Mouse (Mus musculus) heart, postnatal 14 days (tissue): Measurements from ENCODE around the gene Ppp4r2. TPM values are rescaled to one million over a fixed set of nuclear protein-coding genes. Genes with fewer than 3 reads are reported as not detected.
"Not testable (repeated sequence)": the region's sequence is repeated elsewhere in the genome, so short reads cannot be mapped to it uniquely, and the experiment has no call there.

Experiments used
- DNase-seq, 2 experiments: peaks; one replicate each; pipeline ENCODE4 v3.0.0; 2021 to 2022
- intact Hi-C: fragments of 180-260 bp; cut with DNase I; formaldehyde crosslinking; loops from one replicate; pipeline ENCODE4 v1.15.1; 2025
- total RNA-seq, 2 experiments: library from RNA; stranded (reverse); gene quantifications; 2 replicates each; pipeline ENCODE4 v1.2.3; 2021

Ppp4r2 gene
- total RNA-seq, 2 experiments from 2014 or later = 49.5 to 51.3 TPM

DNA sequence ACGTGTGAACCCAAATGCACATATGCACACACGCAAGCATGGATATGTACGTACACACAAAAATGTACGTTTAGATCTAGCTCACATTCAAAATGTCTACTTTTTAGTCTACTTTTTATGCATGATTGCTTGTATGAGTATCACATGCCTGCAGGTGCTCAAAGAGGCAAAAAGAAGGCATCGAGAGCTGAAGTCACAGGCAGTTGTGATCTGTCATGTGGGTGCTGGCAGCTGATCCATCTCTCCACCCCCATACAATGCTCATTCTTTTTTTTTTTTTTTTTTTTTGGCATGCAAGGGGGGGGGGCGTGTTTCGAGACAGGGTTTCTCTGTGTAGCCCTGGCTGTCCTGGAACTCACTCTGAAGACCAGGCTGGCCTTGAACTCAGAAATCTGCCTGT lies 4.9 kb upstream of the Ppp4r2 start:
- intact Hi-C loops = no loop called here
- DNase-seq = no peak

DNA sequence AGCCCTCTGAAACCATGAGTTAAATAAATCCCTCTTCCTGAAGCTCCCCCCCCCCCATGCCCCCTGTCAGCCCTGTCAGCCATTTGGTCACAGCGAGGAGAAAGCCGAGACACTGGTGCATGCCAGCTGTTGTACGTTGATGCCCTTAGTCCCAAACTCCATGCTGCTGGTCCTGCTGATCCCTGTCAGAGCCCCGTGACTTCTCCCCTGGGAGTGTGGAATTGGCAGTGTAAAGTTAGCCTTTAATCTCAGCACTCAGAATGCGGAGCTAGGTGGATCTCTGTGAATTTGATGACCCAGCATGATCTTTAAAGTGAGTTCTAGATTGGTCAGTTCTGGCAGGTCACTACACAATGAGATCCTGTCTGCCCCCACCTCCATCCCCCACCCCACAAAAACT lies 3.7 kb upstream of the Ppp4r2 start:
- no peak for DNase-seq

DNA sequence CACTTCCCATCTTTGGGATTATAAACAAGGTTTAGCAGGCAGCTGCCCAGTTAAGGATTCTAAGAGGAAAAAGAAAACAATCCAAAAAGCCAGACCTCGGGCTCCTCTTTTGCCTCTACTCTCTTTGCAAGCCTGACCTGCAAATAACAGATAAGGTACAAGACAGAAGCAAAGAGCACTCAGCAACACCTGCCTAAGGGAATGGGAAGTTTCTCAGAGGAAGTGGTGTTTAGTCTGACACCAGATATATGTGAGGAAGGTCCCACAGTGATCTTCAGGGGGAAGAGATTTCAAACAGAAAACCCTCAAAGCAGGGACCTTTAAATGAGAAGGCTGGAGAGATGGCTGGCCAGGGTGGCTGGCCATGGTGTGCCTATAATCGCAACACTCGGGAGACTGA lies 2.2 kb upstream of the Ppp4r2 start:
- no peak for DNase-seq
- intact Hi-C loops = loop anchor here (5.0 kb wide), 1 partner anchor 41 kb away; no protein-coding TSS in a partner anchor

More for the DNA sequence above, 3.7 kb upstream of the Ppp4r2 start:
- intact Hi-C loops = loop anchor here (5.0 kb wide), 1 partner anchor 43 kb away; no protein-coding TSS in a partner anchor

DNA sequence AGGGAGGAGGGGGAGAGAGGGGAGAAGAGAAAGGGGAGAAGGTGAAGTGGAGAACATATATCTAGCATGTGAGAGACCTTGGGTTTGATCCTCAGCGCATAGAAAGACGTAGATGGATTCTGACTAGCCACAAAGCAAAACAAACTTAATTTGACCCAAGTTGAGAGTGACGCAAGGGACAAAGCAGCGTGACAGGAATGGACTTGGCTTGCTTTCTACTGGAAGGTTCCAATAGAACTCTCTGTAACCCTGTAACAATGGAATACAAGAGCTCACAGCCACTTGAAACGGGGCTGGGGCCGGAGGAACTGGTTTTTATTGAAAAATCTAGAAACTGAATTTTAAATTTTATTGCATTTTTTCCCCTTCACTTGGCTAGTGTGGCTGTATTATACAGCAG lies 1.7 kb upstream of the Ppp4r2 start:
- no peak for DNase-seq
- intact Hi-C loops = loop anchor here (5.0 kb wide), 1 partner anchor 41 kb away; no protein-coding TSS in a partner anchor

DNA sequence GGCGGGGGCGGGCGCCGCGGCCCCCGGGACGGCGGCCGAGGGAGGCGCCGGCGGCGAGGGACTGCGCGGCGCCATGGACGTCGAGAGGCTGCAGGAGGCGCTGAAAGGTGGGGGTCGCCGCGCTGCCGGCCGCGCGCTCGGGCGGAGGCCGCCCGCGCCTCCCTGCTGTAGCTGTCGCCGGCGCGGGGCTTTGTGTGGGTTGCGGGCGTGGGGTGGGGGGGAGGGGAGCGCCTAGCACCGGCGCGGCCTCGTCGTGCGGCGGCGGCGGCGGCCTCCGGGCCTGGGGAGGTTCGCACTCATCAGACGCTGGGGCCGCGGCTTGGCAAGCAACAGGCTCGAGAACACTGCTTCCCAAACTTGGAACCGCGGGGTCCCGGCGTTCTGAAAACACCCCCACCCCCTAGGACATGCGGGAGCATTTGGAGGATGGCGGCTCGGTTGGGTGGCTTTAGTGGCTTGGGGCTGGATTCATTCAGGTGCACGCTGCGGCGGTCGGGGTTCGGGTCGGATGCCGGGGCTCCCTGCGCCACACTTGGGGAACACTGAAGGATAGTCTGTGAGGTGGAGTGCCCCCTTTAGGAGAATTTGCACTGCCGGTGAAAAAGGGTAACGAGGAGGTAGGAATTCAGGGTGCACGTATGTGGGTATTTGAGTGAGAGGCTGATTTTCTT lies 524 bp downstream of the Ppp4r2 start:
- DNase-seq = peak; percentile 48 to 55
- intact Hi-C loops = loop anchor here (5.0 kb wide), 1 partner anchor 38 kb away; no protein-coding TSS in a partner anchor

DNA sequence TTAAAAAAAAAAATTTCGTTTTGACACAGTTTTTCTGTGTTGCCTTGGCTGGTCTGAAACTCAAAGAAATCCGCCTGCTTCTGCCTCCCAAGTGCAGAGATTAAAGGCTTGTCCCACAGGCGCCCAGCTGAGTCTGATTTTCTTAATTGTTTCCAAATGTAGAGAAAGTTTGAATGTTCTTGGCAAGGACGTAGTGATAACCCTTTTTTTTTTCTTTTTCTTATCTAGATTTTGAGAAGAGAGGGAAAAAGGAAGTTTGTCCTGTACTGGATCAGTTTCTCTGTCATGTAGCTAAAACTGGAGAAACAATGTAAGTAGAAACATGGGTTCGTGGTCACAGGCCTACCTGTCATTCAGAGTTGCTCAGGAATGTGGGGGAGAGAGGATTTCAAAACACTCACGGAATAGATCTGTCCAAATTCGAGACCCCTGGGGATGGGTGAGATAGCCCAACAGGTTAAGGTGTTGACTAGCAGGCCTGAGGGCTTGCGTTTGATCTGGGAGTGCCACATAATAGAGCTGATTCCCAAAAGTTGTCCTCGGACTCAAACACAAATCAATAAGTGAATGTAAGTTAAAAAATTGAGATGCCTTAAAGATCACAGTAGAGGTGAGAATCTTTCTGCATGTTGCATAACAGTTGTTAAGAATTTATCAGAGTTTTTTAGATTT lies 1.2 kb downstream of the Ppp4r2 start:
- DNase-seq = no peak
- intact Hi-C loops = loop anchor here (5.0 kb wide), 1 partner anchor 38 kb away; no protein-coding TSS in a partner anchor

DNA sequence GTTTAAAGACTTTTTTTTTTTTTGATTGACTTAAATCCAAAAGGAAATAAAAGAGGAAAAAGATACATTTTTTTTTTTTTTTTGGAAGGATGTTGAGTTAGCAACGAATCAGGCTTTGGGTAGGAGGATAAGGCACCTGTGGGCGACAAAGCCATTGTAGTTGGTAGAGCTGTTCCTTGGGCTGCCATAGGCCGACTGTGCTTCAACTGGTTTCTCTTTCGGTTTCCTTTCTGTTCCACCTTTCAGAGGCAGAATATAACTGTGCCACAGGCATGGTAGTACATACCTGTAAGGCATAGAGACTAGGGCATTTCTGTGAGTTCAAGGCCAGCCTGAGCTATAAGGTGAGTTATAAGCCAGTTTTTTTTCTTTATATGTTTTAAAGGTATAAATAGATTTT lies 11.6 kb downstream of the Ppp4r2 start:
- DNase-seq = no peak
- intact Hi-C loops = no loop called here

DNA sequence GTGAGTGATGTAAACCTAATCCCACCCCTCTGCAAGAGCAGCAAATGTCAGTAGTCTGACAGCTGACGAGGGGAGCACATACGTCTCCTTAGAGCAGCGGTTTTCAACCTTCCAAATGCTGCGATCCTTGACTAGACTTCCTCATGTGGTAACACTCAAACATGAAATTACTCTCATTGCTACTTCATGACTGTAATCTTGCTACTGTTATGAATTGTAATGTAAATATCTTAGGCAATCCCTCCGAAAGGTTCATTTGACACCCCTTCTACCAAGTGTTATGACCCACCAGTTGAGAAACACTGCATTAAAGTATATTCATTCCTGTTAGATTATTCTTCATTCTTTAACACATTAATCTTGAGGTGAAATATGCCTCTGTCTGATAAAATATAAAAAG lies 13.8 kb downstream of the Ppp4r2 start:
- intact Hi-C loops = no loop called here
- no peak for DNase-seq

DNA sequence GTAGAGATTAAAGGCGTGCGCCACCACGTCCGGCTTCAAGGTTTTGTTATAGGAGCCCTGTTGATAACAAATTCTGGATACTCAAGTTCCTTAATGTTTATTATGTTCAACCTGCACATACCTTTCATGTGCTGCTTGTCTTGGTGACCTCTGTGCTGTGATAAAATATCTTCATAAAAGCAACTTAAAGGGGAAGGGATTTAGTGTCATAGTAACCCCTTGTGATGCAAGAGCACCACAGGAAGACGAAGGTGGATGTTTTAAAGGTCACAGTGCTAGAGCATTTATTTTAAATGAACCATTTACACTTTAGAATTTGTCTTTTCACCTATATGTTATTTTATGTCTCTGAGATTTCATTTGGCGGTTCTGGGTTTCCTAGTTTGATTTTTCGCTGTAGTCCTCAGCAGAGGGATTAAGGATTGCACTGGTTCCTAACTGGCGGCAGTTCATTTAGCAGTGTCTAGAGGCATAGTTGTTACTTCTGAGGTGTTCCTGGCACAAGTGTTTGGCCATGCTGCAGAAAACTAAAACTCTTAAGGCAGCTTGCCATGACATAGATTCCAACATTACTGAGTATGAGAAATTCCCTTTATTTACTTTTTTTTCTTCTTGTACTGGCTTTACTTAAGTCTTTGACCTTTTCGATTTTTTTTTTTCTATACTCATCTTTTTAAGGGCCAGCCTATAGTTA lies 15.4 kb downstream of the Ppp4r2 start:
- intact Hi-C loops = no loop called here
- DNase-seq = no peak

DNA sequence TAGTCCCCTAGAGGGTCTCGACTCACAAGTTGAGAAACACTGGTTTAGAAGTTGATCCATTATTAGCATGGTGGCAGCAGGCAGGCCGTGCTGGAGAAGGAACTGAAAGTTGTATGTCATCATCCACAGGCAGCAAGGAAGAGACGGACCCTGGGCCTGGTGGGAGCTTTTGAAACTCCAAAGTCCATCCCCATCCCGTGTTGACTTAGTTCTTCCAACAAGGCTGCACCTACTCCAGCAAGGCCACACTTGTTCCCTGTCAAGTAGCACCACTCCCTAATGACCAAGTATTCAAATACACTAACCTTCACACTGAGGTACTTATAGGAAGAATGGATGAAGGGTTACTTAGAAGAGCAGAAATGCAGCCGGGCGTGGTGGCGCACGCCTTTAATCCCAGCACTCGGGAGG lies 17.3 kb downstream of the Ppp4r2 start:
- intact Hi-C loops = no loop called here
- DNase-seq = no peak

DNA sequence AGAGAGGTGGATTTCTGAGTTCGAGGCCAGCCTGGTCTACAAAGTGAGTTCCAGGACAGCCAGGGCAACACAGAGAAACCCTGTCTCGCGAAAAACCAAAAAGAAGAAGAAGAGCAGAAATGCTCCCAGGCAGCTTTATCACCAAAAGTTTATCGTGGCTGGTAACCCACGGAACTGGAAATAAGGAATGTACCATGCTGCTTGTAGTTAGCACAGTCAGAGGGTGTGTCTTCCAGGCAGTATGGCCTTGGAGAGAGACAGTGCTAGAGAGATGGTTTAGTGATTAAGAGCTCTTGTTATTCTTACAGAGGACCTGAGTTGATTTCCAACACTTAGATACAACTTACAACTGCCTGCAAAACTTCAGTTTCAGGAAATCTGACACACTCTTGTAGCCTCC lies 17.7 kb downstream of the Ppp4r2 start:
- DNase-seq = no peak
- intact Hi-C loops = no loop called here

DNA sequence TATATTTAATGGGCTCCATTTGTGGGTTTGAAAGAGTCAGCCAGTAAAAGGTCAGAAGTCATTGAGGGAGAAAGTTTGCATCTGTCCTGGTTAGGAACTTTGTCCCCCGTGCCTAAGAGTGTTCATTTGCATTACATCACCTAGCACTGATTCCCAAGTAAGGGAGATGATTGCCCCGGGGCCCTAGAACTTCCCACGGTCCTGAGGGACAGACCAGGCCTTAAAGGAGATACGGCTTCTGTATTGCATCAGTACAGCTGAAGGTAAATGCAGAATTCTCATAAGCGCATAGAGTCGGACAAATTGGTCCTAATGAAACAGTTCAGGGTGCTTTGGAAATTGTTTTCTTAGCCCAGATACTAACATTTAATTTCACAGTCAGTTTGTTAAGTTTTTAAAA lies 31.9 kb downstream of the Ppp4r2 start:
- DNase-seq = no peak
- intact Hi-C loops = no loop called here

DNA sequence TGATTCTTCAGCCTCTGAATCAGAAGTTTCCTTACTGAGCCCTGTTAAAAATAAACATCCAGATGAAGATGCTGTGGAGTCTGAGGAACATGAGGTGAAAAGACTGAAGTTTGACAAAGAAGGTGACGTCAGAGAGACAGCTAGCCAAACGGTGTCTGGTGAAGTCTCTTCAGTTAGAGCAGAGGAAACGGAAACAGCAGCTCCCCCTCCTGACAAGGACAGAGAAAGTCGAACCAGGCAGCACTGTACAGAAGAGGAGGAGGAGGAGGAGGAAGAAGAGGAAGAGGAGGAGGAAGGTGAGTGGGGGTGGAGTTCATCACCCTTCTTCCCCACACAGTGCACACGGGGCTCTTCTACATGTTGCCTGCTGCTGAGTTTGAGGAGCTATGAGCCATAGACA lies 32.4 kb downstream of the Ppp4r2 start:
- intact Hi-C loops, DNase-seq: not testable (repeated sequence)

DNA sequence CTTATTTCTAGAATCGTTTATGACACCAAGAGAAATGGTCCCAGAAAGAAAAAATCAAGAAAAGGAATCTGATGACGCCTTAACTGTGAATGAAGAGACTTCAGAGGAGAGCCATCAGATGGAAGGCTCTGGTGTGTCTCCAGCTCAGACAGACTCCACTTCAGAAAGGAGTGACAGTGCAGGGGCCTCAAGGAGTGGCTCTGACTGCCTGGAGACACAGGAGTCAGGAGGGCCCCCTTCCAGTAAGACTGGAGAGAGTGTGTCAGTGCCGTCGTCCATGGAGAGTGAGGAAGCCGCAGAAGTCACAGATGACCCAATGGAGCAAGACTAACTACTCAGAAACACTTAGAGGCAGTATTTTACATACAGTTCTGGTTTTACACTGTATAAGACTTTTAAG lies 32.8 kb downstream of the Ppp4r2 start:
- DNase-seq, intact Hi-C loops: not testable (repeated sequence)

DNA sequence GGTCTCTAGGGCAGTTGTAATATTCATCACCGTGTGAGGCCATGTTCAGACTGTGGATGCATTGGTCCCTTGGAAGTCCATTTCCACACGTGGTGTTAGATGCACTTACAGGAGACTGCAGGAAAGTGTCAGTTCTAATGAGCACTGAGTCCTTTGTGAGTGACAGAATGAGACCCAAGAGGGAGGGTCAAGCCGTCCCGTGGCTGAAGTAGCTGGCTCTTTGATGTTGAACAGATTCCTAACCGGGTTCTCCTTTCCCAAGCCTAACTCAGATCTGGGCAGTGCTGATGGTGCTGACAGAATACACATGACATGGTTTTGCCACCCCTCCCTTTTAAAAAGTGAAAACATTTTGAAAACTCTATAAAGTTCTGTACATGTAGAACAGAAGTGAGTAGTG lies 35.4 kb downstream of the Ppp4r2 start:
- intact Hi-C loops = no loop called here
- no peak for DNase-seq

DNA sequence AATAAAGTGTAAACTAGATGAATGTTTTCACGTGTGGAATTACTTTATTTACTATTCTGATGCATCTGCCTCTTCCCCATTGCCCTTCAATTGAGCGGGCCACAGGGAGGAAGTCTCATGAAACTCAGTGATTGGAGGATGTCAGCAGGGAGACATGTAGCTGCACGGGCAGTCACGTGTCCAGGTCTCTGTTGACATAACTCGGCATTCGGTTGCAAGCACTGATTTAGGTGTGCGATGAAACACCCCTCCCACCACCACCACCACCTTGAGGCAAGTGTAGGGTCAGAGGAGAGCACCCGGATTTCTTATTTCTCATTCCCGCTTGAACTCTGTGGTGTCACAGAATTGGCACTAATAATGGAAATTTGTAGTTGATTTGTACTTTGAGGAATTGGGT lies 36.5 kb downstream of the Ppp4r2 start:
- no peak for DNase-seq
- intact Hi-C loops = loop anchor here (5.0 kb wide), 1 partner anchor 38 kb away; the partner anchor contains the start of gene Ppp4r2

DNA sequence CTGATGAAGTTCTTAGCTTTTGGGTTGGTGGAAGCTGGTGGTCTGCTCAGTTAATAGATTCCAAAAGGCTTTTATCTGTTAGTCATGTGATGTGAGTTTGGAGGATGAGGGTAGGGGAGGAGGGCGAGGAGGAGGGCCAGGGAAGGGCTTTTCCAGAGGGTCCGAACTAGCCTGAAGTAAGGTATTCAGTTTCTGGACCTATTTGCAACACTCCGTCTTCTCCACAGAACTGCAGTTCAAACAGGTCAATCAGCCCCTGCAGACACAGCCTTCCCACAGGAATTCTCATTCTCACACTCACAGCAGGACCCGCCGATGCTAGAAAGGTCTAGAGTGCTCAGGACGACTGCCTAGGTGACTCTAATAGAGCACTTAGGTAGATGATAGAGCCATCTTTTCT lies 39.8 kb downstream of the Ppp4r2 start:
- no peak for DNase-seq

DNA sequence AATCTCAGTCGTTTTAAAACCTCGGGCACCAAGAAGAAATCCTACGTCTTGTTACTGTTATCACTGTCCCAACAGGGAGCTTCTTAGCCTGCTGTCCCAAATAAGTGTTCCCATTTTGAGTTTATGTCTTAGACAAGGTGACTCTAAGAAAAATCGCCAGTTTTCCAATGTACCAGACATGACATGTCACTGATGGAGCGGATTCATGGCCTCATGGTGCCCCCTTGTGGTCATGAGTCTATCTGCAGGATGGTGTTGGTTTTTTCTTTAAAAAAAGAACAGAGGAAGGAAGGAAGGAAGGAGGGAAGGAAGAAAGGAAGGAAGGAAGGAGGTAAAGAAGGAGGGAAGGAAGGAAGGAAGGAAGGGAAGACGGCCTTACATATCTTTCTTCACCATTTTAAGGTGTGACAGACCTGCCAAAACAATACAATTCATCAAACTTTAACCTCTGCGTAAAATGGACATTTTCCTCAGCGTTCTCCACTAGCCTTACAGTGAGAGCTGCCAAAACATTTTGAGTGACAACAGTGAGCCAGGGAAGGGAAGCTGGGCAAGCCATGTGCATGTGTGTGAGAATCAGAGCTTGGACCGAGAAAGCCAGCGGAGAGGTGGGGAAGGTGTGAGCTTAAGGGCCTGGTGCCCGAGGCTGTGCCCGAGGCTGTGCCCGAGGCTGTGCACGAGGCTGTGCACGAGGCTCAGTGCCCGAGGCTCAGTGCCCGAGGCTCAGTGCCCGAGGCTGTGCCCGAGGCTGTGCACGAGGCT lies 42.6 kb downstream of the Ppp4r2 start:
- peak; percentile 59 to 78 for DNase-seq
- intact Hi-C loops = loop anchor here (1.0 to 5.0 kb wide), 3 partner anchors 201 to 1074 kb away; no protein-coding TSS in a partner anchor

More for the DNA sequence above, 39.8 kb downstream of the Ppp4r2 start:
- intact Hi-C loops = loop anchor here (5.0 kb wide), 1 partner anchor 41 kb away; the partner anchor contains the start of gene Ppp4r2

DNA sequence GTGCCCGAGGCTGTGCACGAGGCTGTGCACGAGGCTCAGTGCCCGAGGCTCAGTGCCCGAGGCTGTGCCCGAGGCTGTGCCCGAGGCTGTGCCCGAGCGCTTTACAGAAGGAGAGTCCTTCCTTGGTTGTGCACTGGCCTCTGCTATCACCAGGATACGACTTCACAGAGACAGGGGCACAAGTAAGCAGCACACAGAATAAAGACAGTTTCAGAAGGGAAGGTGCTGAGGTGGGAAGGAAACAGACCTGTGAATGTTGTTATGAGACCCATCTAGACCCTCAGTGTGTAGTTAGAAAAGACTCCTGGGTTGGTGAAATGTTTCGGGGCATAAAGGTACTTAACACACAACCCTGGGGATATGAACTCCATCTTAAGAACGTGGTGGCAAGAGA lies 43.2 kb downstream of the Ppp4r2 start:
- intact Hi-C loops = loop anchor here (1.0 to 5.0 kb wide), 3 partner anchors 201 to 1074 kb away; no protein-coding TSS in a partner anchor
- DNase-seq = no peak

DNA sequence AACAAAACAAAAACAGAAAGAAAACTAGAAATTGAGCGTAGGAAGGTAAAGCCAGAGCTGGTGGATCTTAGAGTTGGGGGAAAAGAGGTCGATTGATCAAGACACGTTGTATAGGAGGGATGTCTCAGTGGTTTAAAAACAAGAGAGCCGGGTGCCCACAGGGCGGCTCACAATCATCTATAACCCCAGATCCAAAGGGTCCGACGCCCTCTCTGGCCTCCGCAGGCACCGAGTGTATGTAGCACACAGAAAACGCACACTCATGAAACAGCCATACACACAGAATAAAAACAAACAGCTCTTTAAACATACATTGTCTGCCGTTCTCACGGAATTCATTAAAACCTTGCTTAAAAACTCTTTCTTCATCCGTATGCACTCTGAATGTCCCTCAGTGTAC lies 45.1 kb downstream of the Ppp4r2 start:
- DNase-seq = no peak
- intact Hi-C loops = loop anchor here (5.0 kb wide), 2 partner anchors 266 to 1076 kb away; no protein-coding TSS in a partner anchor
